Mouse (Mus musculus) CH12.LX (cell line): ENCODE results near the gene Dync1i1.

Experiments used
- BHLHE40 ChIP-seq: IDR thresholded peaks from 2 replicates; pipeline ENCODE4 v1.6.1; 2011; ENCODE audit warnings: mild to moderate bottlenecking, low read depth, low read length, improper control_type of control experiment
- CTCF ChIP-seq, 2 experiments: IDR thresholded peaks in 1 of 2; conservative IDR thresholded peaks in 1 of 2; 2 replicates each; pipeline ENCODE4 v1.5.1; 2011 to 2012; ENCODE audit warnings: low read depth in 2 of 2, low read length in 2 of 2, improper control_type of control experiment in 1 of 2, inconsistent platforms in 1 of 2, mild to moderate bottlenecking in 1 of 2, moderate library complexity in 1 of 2
- EP300 ChIP-seq: IDR thresholded peaks from 2 replicates; pipeline ENCODE4 v1.6.1; 2011; ENCODE audit warnings: low read length, improper control_type of control experiment
- JUND ChIP-seq: conservative IDR thresholded peaks from 2 replicates; pipeline ENCODE4 v1.6.1; 2011; ENCODE audit warnings: low read depth, low read length, improper control_type of control experiment
- KAT2A ChIP-seq: IDR thresholded peaks from 2 replicates; pipeline ENCODE4 v1.6.1; 2012; ENCODE audit warnings: low read length, improper control_type of control experiment, inconsistent platforms; ENCODE audit not compliant: insufficient replicate concordance
- POLR2A ChIP-seq: IDR thresholded peaks from 2 replicates; pipeline ENCODE4 v1.6.1; 2011; ENCODE audit warnings: low read depth, mild to moderate bottlenecking, improper control_type of control experiment, low read length
- RAD21 ChIP-seq: IDR thresholded peaks from 2 replicates; pipeline ENCODE4 v1.6.1; 2011; ENCODE audit warnings: low read depth, mild to moderate bottlenecking, low read length, improper control_type of control experiment, moderate library complexity
- SMC3 ChIP-seq: IDR thresholded peaks from 2 replicates; pipeline ENCODE4 v1.6.1; 2011; ENCODE audit warnings: low read depth, low read length, improper control_type of control experiment
- TBP ChIP-seq: conservative IDR thresholded peaks from 2 replicates; pipeline ENCODE4 v1.6.1; 2011; ENCODE audit warnings: low read depth, low read length, improper control_type of control experiment
- USF2 ChIP-seq: conservative IDR thresholded peaks from 2 replicates; pipeline ENCODE4 v1.6.1; 2011; ENCODE audit warnings: low read depth, low read length, improper control_type of control experiment
- ZC3H11A ChIP-seq: IDR thresholded peaks from 2 replicates; pipeline ENCODE4 v1.6.1; 2012; ENCODE audit warnings: low read depth, mild to moderate bottlenecking, inconsistent platforms, low read length, improper control_type of control experiment
- ZMIZ1 ChIP-seq: IDR thresholded peaks from 2 replicates; pipeline ENCODE4 v1.6.1; 2012; ENCODE audit warnings: low read depth, mild to moderate bottlenecking, inconsistent platforms, low read length, improper control_type of control experiment

DNA sequence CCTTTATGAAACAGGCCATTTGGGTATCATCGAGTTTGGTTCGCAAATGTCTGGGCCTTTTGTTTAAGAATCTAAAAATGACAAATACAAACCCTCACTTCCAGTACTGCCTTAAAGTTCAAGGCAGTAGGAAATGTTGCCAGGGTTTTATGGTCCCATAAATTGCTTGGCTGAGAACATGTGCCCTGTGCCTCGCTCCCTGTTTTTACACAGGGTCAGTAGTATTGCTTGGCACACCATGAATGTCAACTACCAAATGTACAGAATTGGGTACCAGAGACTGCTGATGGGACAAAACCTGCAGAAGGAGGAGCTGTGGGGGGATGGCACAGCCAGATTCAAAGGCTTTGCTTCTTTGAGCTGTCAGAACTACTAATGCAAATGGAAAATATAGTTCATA lies 100.0 kb downstream of the Dync1i1 start:
- TF ChIP-seq POLR2A (no peak), JUND (no peak), BHLHE40 (no peak), CTCF (conservative IDR thresholded peaks at IDR 0.05 in 1 of 2, IDR thresholded peaks at IDR 0.05 in 1 of 2; ENCODE audit: low read depth in 2 of 2, low read length in 2 of 2) (no peak), SMC3 (no peak), KAT2A (no peak), EP300 (no peak), TBP (no peak), ZMIZ1 (no peak), USF2 (no peak), RAD21 (no peak), ZC3H11A (no peak)
